Mouse (Mus musculus) liver, adult 2 months (tissue): Measurements from ENCODE around the gene Lipk.

Experiments used
- CTCF ChIP-seq: fragments of 200-500 bp; IDR thresholded peaks from 2 replicates; pipeline ENCODE4 v1.5.1; 2011; ENCODE audit warnings: low read depth, low read length, control low read depth
- POLR2A ChIP-seq: fragments of 200-500 bp; IDR thresholded peaks from 2 replicates; pipeline ENCODE4 v1.6.1; 2011; ENCODE audit warnings: low read length, control low read depth; ENCODE audit not compliant: insufficient read depth; ENCODE audit errors: extremely low read depth

GRCm38 (mm10) chr19:33960887-33961286 is 47.2 kb upstream of the Lipk start, which contains the start of gene Lipf:
- TF ChIP-seq CTCF (no peak), POLR2A (no peak)
